Mouse (Mus musculus) CD4-positive naive resting alpha-beta T cell, adult 76 days (primary cell): Measurements from ENCODE around the gene Cdc16. TPM values are rescaled to one million over a fixed set of nuclear protein-coding genes. Genes with fewer than 3 reads are reported as not detected.

Experiments
- total RNA-seq: library from RNA; stranded (reverse); gene quantifications from one replicate; pipeline ENCODE4 v1.2.4, GENCODE M21; 2023

Gene Cdc16
- total RNA-seq, result 31.5 TPM

GRCm38 (mm10) chr8:13756982-13757804 lies at the start of gene Cdc16:
Cdc16 (plus strand) TSS chr8:13757676.

GRCm38 (mm10) chr8:13785250-13785763 lies 27.8 kb downstream of the Cdc16 start, which contains the start of gene Upf3a:
Upf3a (plus strand) TSS chr8:13785615.

Other genes with a start within 250 kb of the Cdc16 start
- gene 1700029H14Rik, start 195.2 kb upstream of the Cdc16 start, total RNA-seq, result 7.2 TPM
- gene Rasa3, start 80.1 kb upstream of the Cdc16 start, total RNA-seq, result 323 TPM
- gene Cfap97d2, start 51.8 kb upstream of the Cdc16 start, total RNA-seq, result not detected
- gene Upf3a, start 27.9 kb downstream of the Cdc16 start, total RNA-seq, result 32.2 TPM
- not detected for gene AF366264, start 80.7 kb downstream of the Cdc16 start, total RNA-seq
- 25.4 TPM for gene Champ1, start 112.0 kb downstream of the Cdc16 start, total RNA-seq
- gene Coprs, start 132.6 kb downstream of the Cdc16 start, total RNA-seq, result 2.4 TPM